In the genomic region with DNA sequence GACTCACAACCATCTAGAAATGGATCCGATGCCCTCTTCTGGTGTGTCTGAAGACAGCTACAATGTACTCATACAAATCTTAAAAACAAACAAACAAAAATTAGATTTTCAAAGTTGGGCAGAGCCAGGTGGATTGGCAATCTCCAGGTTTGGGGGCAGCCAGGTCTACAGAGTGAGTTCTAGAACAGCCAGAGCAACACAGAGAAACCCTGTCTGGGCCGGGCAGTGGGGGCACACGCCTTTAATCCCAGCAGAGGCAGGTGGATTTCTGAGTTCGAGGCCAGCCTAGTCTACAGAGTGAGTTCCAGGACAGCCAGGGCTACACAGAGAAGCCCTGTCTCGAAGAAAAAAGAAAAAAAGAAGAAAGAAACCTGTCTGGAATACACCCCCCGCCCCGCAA, we compare ENCODE assay signal across 7 mouse cellular contexts. TPM values are rescaled to one million over a fixed set of nuclear protein-coding genes. Genes with fewer than 3 reads are reported as not detected.
DNase-seq lines count a peak whose midpoint lies in the region; ATAC-seq and TF ChIP-seq lines count a peak whose summit lies in the region.
"Not testable (repeated sequence)": the region's sequence is repeated elsewhere in the genome, so short reads cannot be mapped to it uniquely, and the experiment has no call there.

No protein-coding gene starts in this region.

- H3K9me3 ChIP-seq in forebrain, embryonic 15.5 days; heart, embryonic 16.5 days (replicated peaks; ENCODE audit: control insufficient read depth, low read length); intestine, postnatal 0 days (ENCODE audit: control insufficient read depth); limb, embryonic 15.5 days; lung, embryonic 16.5 days (ENCODE audit: control insufficient read depth, low read length); neural tube, embryonic 15.5 days (replicated peaks): not testable (repeated sequence)

- WGBS in forebrain, embryonic 15.5 days: 89% methylated on average over 7 of the region's 7 CpGs
- 88% methylated on average over 7 of the region's 7 CpGs for WGBS in heart, embryonic 16.5 days
- 83% methylated on average over 7 of the region's 7 CpGs for WGBS in intestine, postnatal 0 days
- 89% methylated on average over 7 of the region's 7 CpGs for WGBS in limb, embryonic 15.5 days
- WGBS in lung, embryonic 16.5 days: 84% methylated on average over 7 of the region's 7 CpGs
- WGBS in neural tube, embryonic 15.5 days: 87% methylated on average over 7 of the region's 7 CpGs

- H3K36me3 ChIP-seq in forebrain, embryonic 15.5 days: peaks cover 10% of the 10 kb centered on the region; the same call in 1 of the 2 replicates
- peaks cover 15% of the 10 kb centered on the region for H3K36me3 ChIP-seq in heart, embryonic 16.5 days (ENCODE audit: control insufficient read depth, insufficient read depth)
- peaks cover 19% of the 10 kb centered on the region; the same call in 1 of the 2 replicates for H3K36me3 ChIP-seq in intestine, postnatal 0 days (ENCODE audit: control insufficient read depth, insufficient read depth)
- H3K36me3 ChIP-seq in limb, embryonic 15.5 days: peaks cover 28% of the 10 kb centered on the region
- H3K36me3 ChIP-seq in lung, embryonic 16.5 days (ENCODE audit: control insufficient read depth, insufficient read depth, low read length): not testable (repeated sequence)
- peaks cover 29% of the 10 kb centered on the region for H3K36me3 ChIP-seq in neural tube, embryonic 15.5 days

- peak; percentile 61 for DNase-seq in cerebellum, adult 11-12 months

- H3K4me1 ChIP-seq in forebrain, embryonic 15.5 days: peaks cover 73% of the 10 kb centered on the region
- peaks cover 36% of the 10 kb centered on the region for H3K4me1 ChIP-seq in heart, embryonic 16.5 days (ENCODE audit: control insufficient read depth, insufficient read depth, low read length)
- H3K4me1 ChIP-seq in intestine, postnatal 0 days (replicated peaks; ENCODE audit: control insufficient read depth, insufficient read depth, low read length): peaks cover 19% of the 10 kb centered on the region
- peaks cover 60% of the 10 kb centered on the region for H3K4me1 ChIP-seq in limb, embryonic 15.5 days
- peaks cover 34% of the 10 kb centered on the region for H3K4me1 ChIP-seq in lung, embryonic 16.5 days (replicated peaks; ENCODE audit: control insufficient read depth, insufficient read depth, low read length)
- H3K4me1 ChIP-seq in neural tube, embryonic 15.5 days: peaks cover 79% of the 10 kb centered on the region

- H3K27ac ChIP-seq in forebrain, embryonic 15.5 days (replicated peaks): peak overlapping the region; percentile 87
- H3K27ac ChIP-seq in heart, embryonic 16.5 days (ENCODE audit: low read length): peak overlapping the region; percentile 96; the same call in 1 of the 2 replicates
- peak overlapping the region; percentile 75; the same call in 1 of the 2 replicates for H3K27ac ChIP-seq in intestine, postnatal 0 days (ENCODE audit: low read depth, low read length)
- H3K27ac ChIP-seq in limb, embryonic 15.5 days: peak overlapping the region; percentile 92
- H3K27ac ChIP-seq in lung, embryonic 16.5 days (ENCODE audit: low read length): peak overlapping the region; percentile 98
- peak overlapping the region; percentile 91; the same call in 1 of the 2 replicates for H3K27ac ChIP-seq in neural tube, embryonic 15.5 days (replicated peaks)

- H3K4me2 ChIP-seq in forebrain, embryonic 15.5 days (replicated peaks); heart, embryonic 16.5 days (ENCODE audit: low read depth, low read length); intestine, postnatal 0 days (replicated peaks; ENCODE audit: low read depth); limb, embryonic 15.5 days; lung, embryonic 16.5 days (ENCODE audit: low read depth, low read length); neural tube, embryonic 15.5 days: not testable (repeated sequence)

- not testable (repeated sequence) for H3K4me3 ChIP-seq in forebrain, embryonic 15.5 days; heart, embryonic 16.5 days (ENCODE audit: low read length); intestine, postnatal 0 days (ENCODE audit: low read depth, low read length); limb, embryonic 15.5 days; lung, embryonic 16.5 days (ENCODE audit: low read length); neural tube, embryonic 15.5 days (replicated peaks)

- not testable (repeated sequence) for H3K9ac ChIP-seq in forebrain, embryonic 15.5 days (replicated peaks); heart, embryonic 16.5 days (ENCODE audit: low read length); intestine, postnatal 0 days (ENCODE audit: low read depth, low read length); limb, embryonic 15.5 days; lung, embryonic 16.5 days (ENCODE audit: low read length); neural tube, embryonic 15.5 days (replicated peaks)

- TF ChIP-seq CTCF in intestine, postnatal 0 days (IDR thresholded peaks at IDR 0.05; ENCODE audit: low read depth): 0 out of 2 replicates have a peak, but pooled peaks have one; percentile 24

- not testable (repeated sequence) for ATAC-seq in forebrain, embryonic 15.5 days (replicated peaks); heart, embryonic 16.5 days (replicated peaks; ENCODE audit: extremely low read depth, insufficient read depth, low FRiP score); intestine, postnatal 0 days; limb, embryonic 15.5 days (ENCODE audit: insufficient number of reproducible peaks, low FRiP score, low TSS enrichment, low read depth); lung, embryonic 16.5 days (ENCODE audit: low read depth); neural tube, embryonic 15.5 days (ENCODE audit: low FRiP score)

- H3K27me3 ChIP-seq in forebrain, embryonic 15.5 days; heart, embryonic 16.5 days (ENCODE audit: control insufficient read depth, insufficient read depth, low read length); intestine, postnatal 0 days (replicated peaks; ENCODE audit: control insufficient read depth, insufficient read depth, low read length); limb, embryonic 15.5 days; lung, embryonic 16.5 days (ENCODE audit: control insufficient read depth, insufficient read depth, low read depth, low read length); neural tube, embryonic 15.5 days (replicated peaks): not testable (repeated sequence)

RNA-seq across cellular contexts. Expression of a gene that starts 1.2 kb away (rescaled TPM):
- polyA plus RNA-seq in forebrain, embryonic 15.5 days (2015; fragmentation: Nextera tagmentation; extraction: Ambion mirVana): 7.6 and 8.2 TPM in 2 replicates
- polyA plus RNA-seq in heart, embryonic 16.5 days (2015; fragmentation: Nextera tagmentation; extraction: Ambion mirVana): 19.6 and 21.9 TPM in 2 replicates
- 7.2 and 11.3 TPM in 2 replicates for polyA plus RNA-seq in intestine, postnatal 0 days (2015; fragmentation: Nextera tagmentation; extraction: Ambion mirVana)
- polyA plus RNA-seq in limb, embryonic 15.5 days (2015; fragmentation: Nextera tagmentation; extraction: Ambion mirVana): 24.3 and 28.9 TPM in 2 replicates
- 31.1 and 32.4 TPM in 2 replicates for polyA plus RNA-seq in lung, embryonic 16.5 days (2015; fragmentation: Nextera tagmentation; extraction: Ambion mirVana)
- polyA plus RNA-seq in neural tube, embryonic 15.5 days (2015; fragmentation: Nextera tagmentation; extraction: Ambion mirVana): 10.0 and 11.9 TPM in 2 replicates

RNA-seq across cellular contexts. Expression of a gene that starts 5.6 kb away (rescaled TPM):
- 179 and 188 TPM in 2 replicates for polyA plus RNA-seq in forebrain, embryonic 15.5 days (2015; fragmentation: Nextera tagmentation; extraction: Ambion mirVana)
- polyA plus RNA-seq in heart, embryonic 16.5 days (2015; fragmentation: Nextera tagmentation; extraction: Ambion mirVana): 84.1 and 91.1 TPM in 2 replicates
- polyA plus RNA-seq in intestine, postnatal 0 days (2015; fragmentation: Nextera tagmentation; extraction: Ambion mirVana): 45.3 and 50.3 TPM in 2 replicates
- 95.0 and 103 TPM in 2 replicates for polyA plus RNA-seq in limb, embryonic 15.5 days (2015; fragmentation: Nextera tagmentation; extraction: Ambion mirVana)
- 80.6 and 85.2 TPM in 2 replicates for polyA plus RNA-seq in lung, embryonic 16.5 days (2015; fragmentation: Nextera tagmentation; extraction: Ambion mirVana)
- polyA plus RNA-seq in neural tube, embryonic 15.5 days (2015; fragmentation: Nextera tagmentation; extraction: Ambion mirVana): 347 and 355 TPM in 2 replicates

RNA-seq across cellular contexts. Expression of a gene that starts 23.2 kb away (rescaled TPM):
- 47.6 and 50.5 TPM in 2 replicates for polyA plus RNA-seq in forebrain, embryonic 15.5 days (2015; fragmentation: Nextera tagmentation; extraction: Ambion mirVana)
- 43.3 and 46.5 TPM in 2 replicates for polyA plus RNA-seq in heart, embryonic 16.5 days (2015; fragmentation: Nextera tagmentation; extraction: Ambion mirVana)
- 14.5 TPM in 2 replicates for polyA plus RNA-seq in intestine, postnatal 0 days (2015; fragmentation: Nextera tagmentation; extraction: Ambion mirVana)
- 64.8 and 65.5 TPM in 2 replicates for polyA plus RNA-seq in limb, embryonic 15.5 days (2015; fragmentation: Nextera tagmentation; extraction: Ambion mirVana)
- 101 and 104 TPM in 2 replicates for polyA plus RNA-seq in lung, embryonic 16.5 days (2015; fragmentation: Nextera tagmentation; extraction: Ambion mirVana)
- 33.3 and 39.2 TPM in 2 replicates for polyA plus RNA-seq in neural tube, embryonic 15.5 days (2015; fragmentation: Nextera tagmentation; extraction: Ambion mirVana)

RNA-seq across cellular contexts. Expression of a gene that starts 26.3 kb away (rescaled TPM):
- 0.42 and 0.46 TPM in 2 replicates for polyA plus RNA-seq in forebrain, embryonic 15.5 days (2015; fragmentation: Nextera tagmentation; extraction: Ambion mirVana)
- polyA plus RNA-seq in heart, embryonic 16.5 days (2015; fragmentation: Nextera tagmentation; extraction: Ambion mirVana): 0.50 TPM in 2 replicates
- 0.21 and 0.37 TPM in 2 replicates for polyA plus RNA-seq in intestine, postnatal 0 days (2015; fragmentation: Nextera tagmentation; extraction: Ambion mirVana)
- 0.58 and 0.68 TPM in 2 replicates for polyA plus RNA-seq in limb, embryonic 15.5 days (2015; fragmentation: Nextera tagmentation; extraction: Ambion mirVana)
- 0.38 and 0.43 TPM in 2 replicates for polyA plus RNA-seq in lung, embryonic 16.5 days (2015; fragmentation: Nextera tagmentation; extraction: Ambion mirVana)
- 0.68 and 1.0 TPM in 2 replicates for polyA plus RNA-seq in neural tube, embryonic 15.5 days (2015; fragmentation: Nextera tagmentation; extraction: Ambion mirVana)

RNA-seq across cellular contexts. Expression of a gene that starts 28.5 kb away (rescaled TPM):
- 0.31 and 0.38 TPM in 2 replicates for polyA plus RNA-seq in forebrain, embryonic 15.5 days (2015; fragmentation: Nextera tagmentation; extraction: Ambion mirVana)
- polyA plus RNA-seq in heart, embryonic 16.5 days (2015; fragmentation: Nextera tagmentation; extraction: Ambion mirVana): 0.41 and 0.72 TPM in 2 replicates
- 0.12 and 0.37 TPM in 2 replicates for polyA plus RNA-seq in intestine, postnatal 0 days (2015; fragmentation: Nextera tagmentation; extraction: Ambion mirVana)
- 0.40 and 0.49 TPM in 2 replicates for polyA plus RNA-seq in limb, embryonic 15.5 days (2015; fragmentation: Nextera tagmentation; extraction: Ambion mirVana)
- 0.36 and 0.44 TPM in 2 replicates for polyA plus RNA-seq in lung, embryonic 16.5 days (2015; fragmentation: Nextera tagmentation; extraction: Ambion mirVana)
- polyA plus RNA-seq in neural tube, embryonic 15.5 days (2015; fragmentation: Nextera tagmentation; extraction: Ambion mirVana): 0.63 TPM in 2 replicates
